Mouse (Mus musculus): ENCODE data around the gene Fsd2. TPM values are rescaled to one million over a fixed set of nuclear protein-coding genes. Genes with fewer than 3 reads are reported as not detected.

The Fsd2 gene
- total RNA-seq, 2 experiments from 2014 or later, result 0.66 to 6.2 TPM

- DNase-seq (ENCODE audit: low spot score in 2 of 2), result no peak
Observed at GRCm38 (mm10) chr7:81572610-81573268, 6.0 kb upstream of the Fsd2 start.

GRCm38 (mm10) chr7:81571941-81572441 lies 5.2 kb upstream of the Fsd2 start:
- DNase-seq (ENCODE audit: low spot score in 2 of 2), result peak in 1 of 2 experiments; percentile 11

GRCm38 (mm10) chr7:81571108-81571940 lies 4.6 kb upstream of the Fsd2 start, which contains the start of gene Whamm:
Gene Whamm (plus strand): TSS chr7:81571266.
- DNase-seq (ENCODE audit: low spot score in 2 of 2), result peak; percentile 87 to 88

GRCm38 (mm10) chr7:81570752-81571107 lies 4.0 kb upstream of the Fsd2 start:
- no peak for DNase-seq (ENCODE audit: low spot score in 2 of 2)

- DNase-seq (ENCODE audit: low spot score in 2 of 2), result no peak
Observed at GRCm38 (mm10) chr7:81570271-81570670, 3.5 kb upstream of the Fsd2 start.

GRCm38 (mm10) chr7:81569851-81570250 lies 3.1 kb upstream of the Fsd2 start:
- DNase-seq (ENCODE audit: low spot score in 2 of 2), result no peak

GRCm38 (mm10) chr7:81567396-81567795 lies 652 bp upstream of the Fsd2 start:
- no peak for DNase-seq (ENCODE audit: low spot score in 2 of 2)

- DNase-seq (ENCODE audit: low spot score in 2 of 2), result no peak
Observed at GRCm38 (mm10) chr7:81566332-81566731, 412 bp downstream of the Fsd2 start.

- no peak for DNase-seq (ENCODE audit: low spot score in 2 of 2)
Observed at GRCm38 (mm10) chr7:81565381-81566055, 1.2 kb downstream of the Fsd2 start.

GRCm38 (mm10) chr7:81564766-81565165 lies 2.0 kb downstream of the Fsd2 start:
- DNase-seq (ENCODE audit: low spot score in 2 of 2), result no peak

- DNase-seq (ENCODE audit: low spot score in 2 of 2), result no peak
Observed at GRCm38 (mm10) chr7:81563506-81564015, 3.2 kb downstream of the Fsd2 start.

GRCm38 (mm10) chr7:81561211-81561610 lies 5.5 kb downstream of the Fsd2 start:
- peak in 1 of 2 experiments; percentile 8 for DNase-seq (ENCODE audit: low spot score in 2 of 2)

- DNase-seq (ENCODE audit: low spot score in 2 of 2), result peak in 1 of 2 experiments; percentile 3
Observed at GRCm38 (mm10) chr7:81560101-81561049, 6.4 kb downstream of the Fsd2 start.

- DNase-seq (ENCODE audit: low spot score in 2 of 2), result peak in 1 of 2 experiments; percentile 4
Observed at GRCm38 (mm10) chr7:81559231-81559980, 7.3 kb downstream of the Fsd2 start.

- no peak for DNase-seq (ENCODE audit: low spot score in 2 of 2)
Observed at GRCm38 (mm10) chr7:81557985-81558360, 8.8 kb downstream of the Fsd2 start.

- no peak for DNase-seq (ENCODE audit: low spot score in 2 of 2)
Observed at GRCm38 (mm10) chr7:81557252-81557984, 9.3 kb downstream of the Fsd2 start.

GRCm38 (mm10) chr7:81556839-81557238 lies 9.9 kb downstream of the Fsd2 start:
- DNase-seq (ENCODE audit: low spot score in 2 of 2), result no peak

GRCm38 (mm10) chr7:81554369-81554768 lies 12.4 kb downstream of the Fsd2 start:
- no peak for DNase-seq (ENCODE audit: low spot score in 2 of 2)

- DNase-seq (ENCODE audit: low spot score in 2 of 2), result no peak
Observed at GRCm38 (mm10) chr7:81553589-81553988, 13.2 kb downstream of the Fsd2 start.
